Mouse (Mus musculus) forebrain, embryonic 16.5 days (tissue): ENCODE measurements around the gene Gm11027. TPM values are rescaled to one million over a fixed set of nuclear protein-coding genes. Genes with fewer than 3 reads are reported as not detected.

Source experiments
- ATAC-seq: fragments of 200-750 bp; cut with Nextera tagmentation; 2 replicates; pipeline ENCODE4 v1.8.0; 2017; ENCODE audit warnings: mild to moderate bottlenecking, moderate library complexity
- H3K27ac ChIP-seq: fragments of 300-500 bp; sonication (generic); 2 replicates; pipeline ENCODE4 v1.5.1; 2014; ENCODE audit warnings: low read length, control low read depth
- H3K27me3 ChIP-seq: fragments of 300-500 bp; sonication (generic); replicated peaks from 2 replicates; pipeline ENCODE4 v1.6.1; 2014; ENCODE audit warnings: low read length; ENCODE audit not compliant: control insufficient read depth, insufficient read depth
- H3K36me3 ChIP-seq: fragments of 300-500 bp; sonication (generic); 2 replicates; pipeline ENCODE4 v1.6.1; 2014; ENCODE audit not compliant: control insufficient read depth, insufficient read depth
- H3K4me1 ChIP-seq: fragments of 300-500 bp; sonication (generic); replicated peaks from 2 replicates; pipeline ENCODE4 v1.6.1; 2014; ENCODE audit warnings: low read length; ENCODE audit not compliant: control insufficient read depth, insufficient read depth
- H3K4me2 ChIP-seq: fragments of 300-500 bp; sonication (generic); 2 replicates; pipeline ENCODE4 v1.6.1; 2014; ENCODE audit warnings: mild to moderate bottlenecking, low read length, control low read depth
- H3K4me3 ChIP-seq: fragments of 300-500 bp; sonication (generic); replicated peaks from 2 replicates; pipeline ENCODE4 v1.5.1; 2014; ENCODE audit warnings: mild to moderate bottlenecking, low read length, control low read depth
- H3K9ac ChIP-seq: fragments of 300-500 bp; sonication (generic); replicated peaks from 2 replicates; pipeline ENCODE4 v1.6.1; 2014; ENCODE audit warnings: low read depth, low read length, control low read depth
- H3K9me3 ChIP-seq: fragments of 300-500 bp; sonication (generic); 2 replicates; pipeline ENCODE4 v1.6.1; 2016; ENCODE audit warnings: low read length; ENCODE audit not compliant: control insufficient read depth
- WGBS: fragments of 180-500 bp; shearing (Covaris S2); extraction: QIAGEN DNeasy Blood & Tissue Kit; methylation state at CpG from one replicate; pipeline ENCODE4 v1.1.7; 2014; 5-methylcytosine and 5-hydroxymethylcytosine counted together
- polyA plus RNA-seq: library from polyadenylated mRNA; unstranded; fragments of >200 nt; fragmentation: Nextera tagmentation; extraction: Ambion mirVana; gene quantifications from 2 replicates; pipeline ENCODE4 v1.2.1, GENCODE M21; 2015

Gm11027 gene
- polyA plus RNA-seq, 1 experiment from 2014 or later = not detected

DNA sequence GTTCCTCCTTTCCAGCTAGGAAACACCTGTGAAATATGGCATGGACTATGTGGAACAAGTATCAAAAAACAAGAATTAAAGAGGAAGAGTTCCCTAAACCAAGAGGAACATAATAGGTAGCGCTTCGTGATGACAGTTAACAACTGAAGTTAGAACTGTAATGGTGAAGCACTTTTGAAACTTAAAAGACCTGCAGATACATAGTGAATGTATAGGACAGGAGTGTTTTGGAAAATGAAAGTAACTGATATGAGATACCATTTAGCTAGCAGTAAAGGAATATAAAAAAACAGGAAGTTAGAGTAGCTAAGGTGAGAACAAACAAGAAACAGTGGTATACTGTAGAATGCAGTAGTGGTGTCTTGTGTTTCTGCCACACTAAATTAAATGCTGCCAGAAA lies 7.7 kb downstream of the Gm11027 start:
- Histone ChIP-seq H3K4me2 (no peak overlapping the region), H3K27me3 (no peaks in the 10 kb centered on the region), H3K9me3 (no peaks in the 10 kb centered on the region), H3K27ac (no peak overlapping the region), H3K9ac (no peak overlapping the region), H3K4me1 (peaks cover 9% of the 10 kb centered on the region), H3K4me3 (no peak overlapping the region), H3K36me3 (no peaks in the 10 kb centered on the region)
- no peak for ATAC-seq
- 89% methylated on average over 2 of the region's 2 CpGs for WGBS

GRCm38 (mm10) chr12:116283511-116283910 lies 8.3 kb downstream of the Gm11027 start:
- Histone ChIP-seq H3K4me3 (no peak overlapping the region), H3K27ac (no peak overlapping the region), H3K36me3 (no peaks in the 10 kb centered on the region), H3K9me3 (no peaks in the 10 kb centered on the region), H3K9ac (no peak overlapping the region), H3K27me3 (no peaks in the 10 kb centered on the region), H3K4me1 (peaks cover 9% of the 10 kb centered on the region), H3K4me2 (no peak overlapping the region)
- 90% methylated on average over 2 of the region's 2 CpGs for WGBS
- ATAC-seq = no peak

GRCm38 (mm10) chr12:116293185-116293584 lies 18.0 kb downstream of the Gm11027 start:
- no peaks in the 10 kb centered on the region for H3K4me1 ChIP-seq
- no peak overlapping the region for H3K4me2 ChIP-seq
- no peaks in the 10 kb centered on the region for H3K27me3 ChIP-seq
- H3K9ac ChIP-seq = no peak overlapping the region
- 87% methylated on average over 2 of the region's 2 CpGs for WGBS
- H3K36me3 ChIP-seq = no peaks in the 10 kb centered on the region
- no peaks in the 10 kb centered on the region for H3K9me3 ChIP-seq
- H3K4me3 ChIP-seq = no peak overlapping the region
- no peak overlapping the region for H3K27ac ChIP-seq
- no peak for ATAC-seq

- 85% methylated on average over 4 of the region's 4 CpGs for WGBS
- H3K36me3 ChIP-seq = no peaks in the 10 kb centered on the region
- no peaks in the 10 kb centered on the region for H3K9me3 ChIP-seq
- no peak overlapping the region for H3K4me3 ChIP-seq
- no peak overlapping the region for H3K4me2 ChIP-seq
- H3K4me1 ChIP-seq = no peaks in the 10 kb centered on the region
- H3K27ac ChIP-seq = no peak overlapping the region
- ATAC-seq = no peak
- no peaks in the 10 kb centered on the region for H3K27me3 ChIP-seq
- no peak overlapping the region for H3K9ac ChIP-seq
These were observed 18.6 kb downstream of the Gm11027 start for GRCm38 (mm10) chr12:116293599-116294292.

DNA sequence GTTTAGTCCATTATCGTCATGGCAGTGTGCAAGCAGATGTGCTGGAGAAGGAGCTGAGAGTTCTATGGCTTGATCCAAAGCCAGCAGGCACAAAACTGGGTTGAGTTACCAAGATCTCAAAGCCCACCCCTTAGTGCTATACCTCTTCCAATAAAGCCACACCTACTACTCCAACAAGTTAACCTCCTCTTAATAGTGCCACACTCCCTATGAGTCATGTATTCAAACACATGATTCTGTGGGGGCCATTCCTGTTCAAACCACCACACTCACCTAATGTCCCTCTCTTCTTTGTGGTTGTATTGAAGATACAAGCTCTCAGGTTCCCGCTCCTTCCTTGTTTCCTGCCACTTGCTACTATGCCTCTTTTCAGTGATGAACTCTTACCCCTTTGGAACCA lies 24.7 kb downstream of the Gm11027 start:
- WGBS = 93% methylated on average over 2 of the region's 2 CpGs
- no peaks in the 10 kb centered on the region for H3K36me3 ChIP-seq
- H3K9me3 ChIP-seq = no peaks in the 10 kb centered on the region
- no peak for ATAC-seq
- H3K9ac ChIP-seq = no peak overlapping the region
- H3K4me2 ChIP-seq = no peak overlapping the region
- no peaks in the 10 kb centered on the region for H3K27me3 ChIP-seq
- no peak overlapping the region for H3K4me3 ChIP-seq
- H3K4me1 ChIP-seq = no peaks in the 10 kb centered on the region
- no peak overlapping the region for H3K27ac ChIP-seq

- Histone ChIP-seq H3K36me3 (no peaks in the 10 kb centered on the region), H3K4me2 (no peak overlapping the region), H3K27ac (no peak overlapping the region), H3K9me3 (no peaks in the 10 kb centered on the region), H3K9ac (no peak overlapping the region), H3K27me3 (no peaks in the 10 kb centered on the region), H3K4me1 (no peaks in the 10 kb centered on the region), H3K4me3 (no peak overlapping the region)
- no peak for ATAC-seq
These were observed 27.0 kb downstream of the Gm11027 start for GRCm38 (mm10) chr12:116302181-116302580.

DNA sequence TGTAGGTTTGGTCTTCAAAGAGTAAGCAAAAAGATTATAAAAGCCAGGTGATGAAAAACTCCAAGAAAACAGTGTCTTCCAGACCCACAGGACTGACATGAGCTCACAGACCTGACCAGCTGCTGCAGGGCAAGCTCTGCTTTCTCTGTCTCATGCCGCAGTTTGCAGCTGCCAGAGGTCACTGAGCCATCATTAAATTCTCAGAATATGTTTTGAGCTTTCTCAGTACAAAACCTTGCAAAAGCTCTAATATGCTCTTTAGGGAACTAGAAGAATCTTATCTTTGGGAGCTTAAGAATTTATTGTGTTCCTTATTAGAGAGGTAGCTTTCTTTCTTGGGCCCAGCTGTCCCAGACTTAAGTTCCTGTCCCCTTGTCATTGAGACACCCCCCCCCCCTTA lies 30.9 kb downstream of the Gm11027 start:
- Histone ChIP-seq H3K36me3 (no peaks in the 10 kb centered on the region), H3K27ac (no peak overlapping the region), H3K27me3 (no peaks in the 10 kb centered on the region), H3K4me2 (no peak overlapping the region), H3K4me3 (no peak overlapping the region), H3K9me3 (no peaks in the 10 kb centered on the region), H3K4me1 (no peaks in the 10 kb centered on the region), H3K9ac (no peak overlapping the region)
- 70% methylated on average over 1 of the region's 1 CpGs for WGBS
- ATAC-seq = no peak

DNA sequence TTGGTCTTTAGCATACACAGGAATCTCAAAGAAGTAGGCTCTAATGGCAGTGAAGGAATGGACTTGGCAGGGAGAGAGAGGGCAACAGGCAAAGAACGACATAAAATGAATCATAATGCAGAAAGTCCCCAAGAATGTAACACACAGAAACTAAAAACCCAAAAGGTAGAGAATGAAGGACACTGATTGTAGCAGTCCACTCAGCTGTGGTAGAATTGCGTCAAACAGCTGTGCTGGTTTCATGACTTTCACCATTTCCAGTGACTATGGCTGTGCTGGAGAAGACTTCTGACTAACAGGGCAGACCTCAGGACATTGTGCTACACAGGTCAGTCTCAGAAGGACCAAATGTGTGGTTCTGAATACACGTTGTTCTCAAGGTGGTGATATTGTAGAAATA lies 32.7 kb downstream of the Gm11027 start:
- WGBS = 85% methylated on average over 3 of the region's 3 CpGs
- H3K9me3 ChIP-seq = no peaks in the 10 kb centered on the region
- ATAC-seq = no peak

DNA sequence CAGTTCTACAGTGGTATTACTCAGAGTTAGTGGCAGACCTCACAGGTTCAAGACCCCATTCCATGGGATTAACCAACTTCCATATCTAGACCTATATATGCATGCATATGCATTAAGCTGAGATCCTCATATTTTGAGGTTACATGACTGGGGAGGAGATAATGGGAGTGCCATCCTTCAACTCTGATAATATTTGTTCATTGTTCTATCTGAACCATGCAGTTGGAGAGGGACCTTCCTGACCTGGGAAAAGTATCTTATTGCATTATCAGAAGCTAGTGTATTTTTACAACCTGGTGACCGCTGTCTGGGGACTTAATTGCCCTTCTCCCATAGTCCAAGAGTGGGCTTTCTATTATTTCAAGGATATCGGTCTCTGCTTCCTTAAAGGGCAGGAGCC lies 33.4 kb downstream of the Gm11027 start:
- Histone ChIP-seq H3K4me3 (no peak overlapping the region), H3K27ac (no peak overlapping the region), H3K9me3 (no peaks in the 10 kb centered on the region), H3K9ac (no peak overlapping the region), H3K27me3 (no peaks in the 10 kb centered on the region), H3K4me1 (no peaks in the 10 kb centered on the region), H3K36me3 (no peaks in the 10 kb centered on the region), H3K4me2 (no peak overlapping the region)
- ATAC-seq = no peak
- WGBS = 95% methylated on average over 2 of the region's 2 CpGs

More for the DNA sequence above, 32.7 kb downstream of the Gm11027 start:
- H3K27me3 ChIP-seq = no peaks in the 10 kb centered on the region
- no peak overlapping the region for H3K4me2 ChIP-seq
- no peak overlapping the region for H3K4me3 ChIP-seq
- no peaks in the 10 kb centered on the region for H3K36me3 ChIP-seq
- H3K4me1 ChIP-seq = no peaks in the 10 kb centered on the region
- H3K9ac ChIP-seq = no peak overlapping the region
- H3K27ac ChIP-seq = no peak overlapping the region

- no peak for ATAC-seq
- Histone ChIP-seq H3K36me3 (no peaks in the 10 kb centered on the region), H3K4me3 (no peak overlapping the region), H3K9ac (no peak overlapping the region), H3K27me3 (no peaks in the 10 kb centered on the region), H3K4me2 (no peak overlapping the region), H3K4me1 (no peaks in the 10 kb centered on the region), H3K27ac (no peak overlapping the region), H3K9me3 (no peaks in the 10 kb centered on the region)
- WGBS = 94% methylated on average over 1 of the region's 1 CpGs
These were observed 38.6 kb downstream of the Gm11027 start for GRCm38 (mm10) chr12:116313816-116314215.
